Mouse (Mus musculus) testis, adult 2 months (tissue): Measurements from ENCODE around the gene Capn13. TPM values are rescaled to one million over a fixed set of nuclear protein-coding genes. Genes with fewer than 3 reads are reported as not detected.
A peak's percentile ranks its signal among the peaks of the same experiment; 100 is the strongest.

ENCODE experiments used
- H3K27ac ChIP-seq: fragments of 200-500 bp; 2 replicates; pipeline ENCODE4 v1.5.1; 2012; ENCODE audit warnings: low read depth, low read length; ENCODE audit not compliant: control insufficient read depth, insufficient read depth
- H3K27me3 ChIP-seq: fragments of 200-500 bp; 2 replicates; pipeline ENCODE4 v1.6.1; 2012; ENCODE audit warnings: mild to moderate bottlenecking, low read length, moderate library complexity; ENCODE audit not compliant: control insufficient read depth, insufficient read depth
- H3K36me3 ChIP-seq: fragments of 200-500 bp; 2 replicates; pipeline ENCODE4 v1.6.1; 2012; ENCODE audit warnings: mild to moderate bottlenecking, low read length; ENCODE audit not compliant: control insufficient read depth, insufficient read depth
- H3K4me1 ChIP-seq: fragments of 200-500 bp; 2 replicates; pipeline ENCODE4 v1.6.1; 2012; ENCODE audit warnings: low read length; ENCODE audit not compliant: control insufficient read depth, insufficient read depth
- H3K4me3 ChIP-seq: fragments of 200-500 bp; 2 replicates; pipeline ENCODE4 v1.5.1; 2012; ENCODE audit warnings: low read depth, mild to moderate bottlenecking, low read length, moderate library complexity, mixed read lengths; ENCODE audit not compliant: control insufficient read depth
- CTCF ChIP-seq: fragments of 200-500 bp; IDR thresholded peaks from 2 replicates; pipeline ENCODE4 v1.5.1; 2012; ENCODE audit warnings: low read depth, mild to moderate bottlenecking, inconsistent platforms, low read length, moderate library complexity; ENCODE audit not compliant: control insufficient read depth, insufficient read depth, insufficient replicate concordance
- POLR2A ChIP-seq: fragments of 200-500 bp; IDR thresholded peaks from 2 replicates; pipeline ENCODE4 v1.6.1; 2012; ENCODE audit warnings: low read depth, mild to moderate bottlenecking, inconsistent platforms, low read length, moderate library complexity; ENCODE audit not compliant: control insufficient read depth
- polyA plus RNA-seq: library from polyadenylated mRNA; depleted of rRNA; stranded (reverse); fragments of >200 nt; gene quantifications from 2 replicates; pipeline ENCODE4 v1.2.3, GENCODE M21; 2012

Capn13 gene
- polyA plus RNA-seq, 1 experiment: 0.57 TPM

- H3K27me3 ChIP-seq: no peaks in the 10 kb centered on the region
- TF ChIP-seq CTCF (no peak), POLR2A (no peak)
- H3K36me3 ChIP-seq: no peaks in the 10 kb centered on the region
- peak overlapping the region; percentile 35 for H3K4me3 ChIP-seq
- H3K4me1 ChIP-seq: peaks cover 6% of the 10 kb centered on the region
- no peak overlapping the region for H3K27ac ChIP-seq
Measured at GRCm38 (mm10) chr17:73258620-73259019, 142.0 kb downstream of the Capn13 start.
